Mouse (Mus musculus) myocyte (in vitro differentiated cells): ENCODE measurements around the gene St6galnac3. TPM values are rescaled to one million over a fixed set of nuclear protein-coding genes. Genes with fewer than 3 reads are reported as not detected.

Source experiments
- H3K27me3 ChIP-seq: one replicate; pipeline ENCODE4 v1.6.1; 2011; ENCODE audit not compliant: control insufficient read depth, insufficient read depth, insufficient read length
- H3K36me3 ChIP-seq: one replicate; pipeline ENCODE4 v1.6.1; 2011; ENCODE audit not compliant: control insufficient read depth, insufficient read depth
- H3K4me2 ChIP-seq: one replicate; pipeline ENCODE4 v1.6.1; 2011; ENCODE audit warnings: low read depth, control low read depth
- H3K4me3 ChIP-seq: one replicate; pipeline ENCODE4 v1.5.1; 2011; ENCODE audit warnings: mild to moderate bottlenecking, control low read depth, moderate library complexity
- H3K79me2 ChIP-seq: one replicate; pipeline ENCODE4 v1.6.1; 2011; ENCODE audit not compliant: control insufficient read depth, insufficient read depth
- H3ac ChIP-seq: one replicate; pipeline ENCODE4 v1.6.1; 2011; ENCODE audit not compliant: control insufficient read depth, insufficient read length
- CEBPB ChIP-seq: IDR thresholded peaks from 2 replicates; pipeline ENCODE4 v1.6.1; 2011; ENCODE audit warnings: mild to moderate bottlenecking, moderate library complexity; ENCODE audit not compliant: poor library complexity, insufficient read depth, severe bottlenecking
- E2F4 ChIP-seq: IDR thresholded peaks from one replicate; pipeline ENCODE4 v1.6.1; 2011; ENCODE audit warnings: mild to moderate bottlenecking, control low read depth, moderate library complexity; ENCODE audit not compliant: insufficient read depth
- MAX ChIP-seq: IDR thresholded peaks from one replicate; pipeline ENCODE4 v1.6.1; 2011; ENCODE audit warnings: low read depth, mild to moderate bottlenecking, control low read depth
- MYOD1 ChIP-seq, 3 experiments: IDR thresholded peaks; one replicate each; pipeline ENCODE4 v1.6.1; 2011; ENCODE audit warnings: control low read depth in 2 of 3, low read depth in 2 of 3, mild to moderate bottlenecking in 2 of 3, moderate library complexity in 1 of 3; ENCODE audit not compliant: insufficient read length in 2 of 3, control insufficient read depth in 1 of 3
- MYOG ChIP-seq, 3 experiments: IDR thresholded peaks; one replicate each; pipeline ENCODE4 v1.6.1; 2011; ENCODE audit warnings: control low read depth in 2 of 3, low read depth in 2 of 3, mild to moderate bottlenecking in 2 of 3; ENCODE audit not compliant: insufficient read length in 2 of 3, control insufficient read depth in 1 of 3, insufficient read depth in 1 of 3
- POLR2A ChIP-seq: IDR thresholded peaks from one replicate; pipeline ENCODE4 v1.6.1; 2011; ENCODE audit warnings: low read depth, mild to moderate bottlenecking, control low read depth, moderate library complexity; ENCODE audit not compliant: insufficient read length
- POLR2AphosphoS2 ChIP-seq: IDR thresholded peaks from one replicate; pipeline ENCODE4 v1.6.1; 2011; ENCODE audit warnings: low read depth, control low read depth; ENCODE audit not compliant: insufficient read length
- REST ChIP-seq: IDR thresholded peaks from one replicate; pipeline ENCODE4 v1.6.1; 2011; ENCODE audit warnings: mild to moderate bottlenecking, control low read depth, moderate library complexity; ENCODE audit not compliant: insufficient read depth, insufficient read length
- SRF ChIP-seq: IDR thresholded peaks from one replicate; pipeline ENCODE4 v1.6.1; 2011; ENCODE audit warnings: low read depth; ENCODE audit not compliant: control insufficient read depth, insufficient read length
- TCF12 ChIP-seq: IDR thresholded peaks from one replicate; pipeline ENCODE4 v1.6.1; 2011; ENCODE audit warnings: mild to moderate bottlenecking, control low read depth; ENCODE audit not compliant: poor library complexity, insufficient read depth, severe bottlenecking
- TCF3 ChIP-seq: IDR thresholded peaks from one replicate; pipeline ENCODE4 v1.6.1; 2011; ENCODE audit warnings: low read depth, control low read depth; ENCODE audit not compliant: insufficient read length
- USF1 ChIP-seq: IDR thresholded peaks from one replicate; pipeline ENCODE4 v1.6.1; 2011; ENCODE audit warnings: low read depth, mild to moderate bottlenecking, control low read depth, moderate library complexity
- polyA plus RNA-seq: library from polyadenylated mRNA; unstranded; fragments of >200 nt; fragmentation: generic; extraction: Trizol; gene quantifications from one replicate; pipeline ENCODE4 v1.2.1, GENCODE M21; 2012; ENCODE audit warnings: missing spikeins

The St6galnac3 gene
- polyA plus RNA-seq, 1 experiment = not detected

GRCm38 (mm10) chr3:153348797-153349465 lies 376.0 kb downstream of the St6galnac3 start:
- H3K79me2 ChIP-seq = no peaks in the 10 kb centered on the region
- H3K27me3 ChIP-seq = no peaks in the 10 kb centered on the region
- H3K4me2 ChIP-seq = no peak overlapping the region
- no peak overlapping the region for H3ac ChIP-seq
- no peak for TF ChIP-seq E2F4
- no peak for TF ChIP-seq SRF
- TF ChIP-seq CEBPB = no peak
- no peak for TF ChIP-seq REST
- no peak for TF ChIP-seq MYOD1 (IDR thresholded peaks at IDR 0.05; ENCODE audit: control insufficient read depth in 1 of 3, insufficient read length in 2 of 3, low read depth in 2 of 3)
- TF ChIP-seq USF1 = no peak
- no peak for TF ChIP-seq TCF12
- no peak for TF ChIP-seq POLR2A
- TF ChIP-seq MYOG (IDR thresholded peaks at IDR 0.05; ENCODE audit: control insufficient read depth in 1 of 3, insufficient read depth in 1 of 3, insufficient read length in 2 of 3, low read depth in 2 of 3) = no peak
- TF ChIP-seq MAX = no peak
- no peak for TF ChIP-seq TCF3
- no peak for TF ChIP-seq POLR2AphosphoS2
- H3K36me3 ChIP-seq = no peaks in the 10 kb centered on the region
- no peak overlapping the region for H3K4me3 ChIP-seq

DNA sequence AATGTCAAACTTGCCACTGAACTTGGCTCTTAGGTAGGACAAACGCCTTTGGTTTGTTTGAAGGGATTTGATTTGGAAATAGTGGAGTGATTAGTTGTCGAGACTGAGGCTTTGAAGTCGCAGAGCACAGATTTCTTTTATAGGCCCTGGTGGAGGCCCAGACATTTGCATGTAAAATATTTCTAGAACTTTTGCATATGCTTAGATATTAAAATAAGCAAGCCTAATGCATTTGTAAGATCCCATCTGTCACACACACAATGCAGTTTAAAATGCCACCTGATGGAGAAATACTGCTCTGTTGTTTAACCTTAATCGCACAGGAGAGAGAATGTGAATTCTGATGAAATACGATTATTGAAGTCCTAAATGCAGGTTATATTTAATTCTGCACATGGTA lies 380.0 kb downstream of the St6galnac3 start:
- no peaks in the 10 kb centered on the region for H3K79me2 ChIP-seq
- H3K27me3 ChIP-seq = no peaks in the 10 kb centered on the region
- no peaks in the 10 kb centered on the region for H3K36me3 ChIP-seq
- H3K4me3 ChIP-seq = no peak overlapping the region
- no peak overlapping the region for H3K4me2 ChIP-seq
- no peak overlapping the region for H3ac ChIP-seq
- TF ChIP-seq REST = no peak
- no peak for TF ChIP-seq USF1
- TF ChIP-seq TCF3 = no peak
- no peak for TF ChIP-seq POLR2AphosphoS2
- no peak for TF ChIP-seq MAX
- no peak for TF ChIP-seq SRF
- no peak for TF ChIP-seq POLR2A
- TF ChIP-seq MYOD1 (IDR thresholded peaks at IDR 0.05; ENCODE audit: control insufficient read depth in 1 of 3, insufficient read length in 2 of 3, low read depth in 2 of 3) = no peak
- TF ChIP-seq TCF12 = no peak
- no peak for TF ChIP-seq E2F4

DNA sequence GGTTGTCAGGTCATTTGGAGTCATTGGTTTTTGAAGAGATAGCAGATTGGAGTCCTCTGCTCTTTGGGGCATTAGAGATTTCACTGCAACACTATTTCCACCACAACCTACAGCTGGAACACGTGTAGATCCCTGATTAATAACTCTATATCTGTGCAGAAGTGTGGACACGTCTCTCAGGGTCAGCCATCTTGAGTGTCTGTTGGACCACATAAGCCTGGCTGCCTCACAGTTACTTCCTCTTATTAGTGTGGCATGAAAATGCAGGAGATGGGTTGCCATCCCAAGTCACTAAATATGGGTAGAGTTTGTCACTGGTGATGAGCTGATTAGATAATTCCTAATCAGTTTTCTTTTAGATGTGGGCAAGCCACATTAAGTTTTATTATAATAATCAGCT lies 385.0 kb downstream of the St6galnac3 start:
- Histone ChIP-seq H3K36me3 (no peaks in the 10 kb centered on the region), H3K4me3 (no peak overlapping the region), H3K4me2 (no peak overlapping the region), H3K79me2 (no peaks in the 10 kb centered on the region), H3K27me3 (no peaks in the 10 kb centered on the region), H3ac (no peak overlapping the region)
- no peak for TF ChIP-seq USF1
- TF ChIP-seq REST = no peak
- TF ChIP-seq MYOG (IDR thresholded peaks at IDR 0.05; ENCODE audit: control insufficient read depth in 1 of 3, insufficient read depth in 1 of 3, insufficient read length in 2 of 3, low read depth in 2 of 3) = no peak
- TF ChIP-seq TCF3 = no peak
- TF ChIP-seq SRF = no peak
- TF ChIP-seq POLR2AphosphoS2 = no peak
- TF ChIP-seq TCF12 = no peak
- TF ChIP-seq CEBPB = no peak
- TF ChIP-seq POLR2A = no peak
- no peak for TF ChIP-seq E2F4
- no peak for TF ChIP-seq MYOD1 (IDR thresholded peaks at IDR 0.05; ENCODE audit: control insufficient read depth in 1 of 3, insufficient read length in 2 of 3, low read depth in 2 of 3)
- no peak for TF ChIP-seq MAX

GRCm38 (mm10) chr3:153339091-153339490 lies 385.9 kb downstream of the St6galnac3 start:
- Histone ChIP-seq H3ac (no peak overlapping the region), H3K4me3 (no peak overlapping the region), H3K36me3 (no peaks in the 10 kb centered on the region), H3K4me2 (no peak overlapping the region), H3K27me3 (no peaks in the 10 kb centered on the region), H3K79me2 (no peaks in the 10 kb centered on the region)
- TF ChIP-seq E2F4 = no peak
- no peak for TF ChIP-seq SRF
- TF ChIP-seq MAX = no peak
- TF ChIP-seq MYOD1 (IDR thresholded peaks at IDR 0.05; ENCODE audit: control insufficient read depth in 1 of 3, insufficient read length in 2 of 3, low read depth in 2 of 3) = no peak
- TF ChIP-seq MYOG (IDR thresholded peaks at IDR 0.05; ENCODE audit: control insufficient read depth in 1 of 3, insufficient read depth in 1 of 3, insufficient read length in 2 of 3, low read depth in 2 of 3) = no peak
- no peak for TF ChIP-seq TCF3
- TF ChIP-seq POLR2A = no peak
- no peak for TF ChIP-seq REST
- TF ChIP-seq USF1 = no peak
- TF ChIP-seq POLR2AphosphoS2 = no peak
- no peak for TF ChIP-seq CEBPB
- TF ChIP-seq TCF12 = no peak
